Mouse (Mus musculus) forebrain, embryonic 14.5 days (tissue): ENCODE results near the gene Nkd1. TPM values are rescaled to one million over a fixed set of nuclear protein-coding genes. Genes with fewer than 3 reads are reported as not detected.

ENCODE experiments used
- ATAC-seq: fragments of 200-750 bp; cut with Nextera tagmentation; 2 replicates; pipeline ENCODE4 v1.8.0; 2017; ENCODE audit warnings: mild to moderate bottlenecking, moderate library complexity
- DNase-seq: peaks from one replicate; pipeline ENCODE4 v3.0.0-alpha.2; 2015; ENCODE audit warnings: low spot score
- H3K27ac ChIP-seq: fragments of 300-500 bp; sonication (generic); 2 replicates; pipeline ENCODE4 v1.5.1; 2014; ENCODE audit warnings: low read depth, mild to moderate bottlenecking, control low read depth, low read length, moderate library complexity
- H3K27me3 ChIP-seq: fragments of 300-500 bp; sonication (generic); replicated peaks from 2 replicates; pipeline ENCODE4 v1.6.1; 2014; ENCODE audit warnings: low read length, control low read depth, mixed read lengths; ENCODE audit not compliant: control insufficient read depth, insufficient read depth
- H3K36me3 ChIP-seq: fragments of 300-500 bp; sonication (generic); 2 replicates; pipeline ENCODE4 v1.6.1; 2014; ENCODE audit warnings: low read length, control low read depth; ENCODE audit not compliant: control insufficient read depth, insufficient read depth
- H3K4me1 ChIP-seq: fragments of 300-500 bp; sonication (generic); 2 replicates; pipeline ENCODE4 v1.6.1; 2014; ENCODE audit warnings: antibody characterized with exemption, low read length, control low read depth; ENCODE audit not compliant: control insufficient read depth, insufficient read depth
- H3K4me2 ChIP-seq: fragments of 300-500 bp; sonication (generic); 2 replicates; pipeline ENCODE4 v1.6.1; 2014; ENCODE audit warnings: mild to moderate bottlenecking, control low read depth, low read length
- H3K4me3 ChIP-seq: fragments of 300-500 bp; sonication (generic); 2 replicates; pipeline ENCODE4 v1.5.1; 2014; ENCODE audit warnings: low read depth, low read length, control low read depth
- H3K9ac ChIP-seq: fragments of 300-500 bp; sonication (generic); 2 replicates; pipeline ENCODE4 v1.6.1; 2014; ENCODE audit warnings: mild to moderate bottlenecking, low read length, control low read depth, moderate library complexity
- H3K9me3 ChIP-seq: fragments of 300-500 bp; sonication (generic); replicated peaks from 2 replicates; pipeline ENCODE4 v1.6.1; 2016; ENCODE audit warnings: low read length, control low read depth, mixed read lengths; ENCODE audit not compliant: control insufficient read depth
- WGBS: fragments of 180-500 bp; shearing (Covaris S2); extraction: QIAGEN DNeasy Blood & Tissue Kit; methylation state at CpG from one replicate; pipeline ENCODE4 v1.1.7; 2014; 5-methylcytosine and 5-hydroxymethylcytosine counted together
- polyA plus RNA-seq: library from polyadenylated mRNA; unstranded; fragments of >200 nt; fragmentation: Nextera tagmentation; extraction: Ambion mirVana; gene quantifications from 2 replicates; pipeline ENCODE4 v1.2.1, GENCODE M21; 2014

Nkd1 gene
- polyA plus RNA-seq, 1 experiment from 2014 or later = 35.2 TPM

DNA sequence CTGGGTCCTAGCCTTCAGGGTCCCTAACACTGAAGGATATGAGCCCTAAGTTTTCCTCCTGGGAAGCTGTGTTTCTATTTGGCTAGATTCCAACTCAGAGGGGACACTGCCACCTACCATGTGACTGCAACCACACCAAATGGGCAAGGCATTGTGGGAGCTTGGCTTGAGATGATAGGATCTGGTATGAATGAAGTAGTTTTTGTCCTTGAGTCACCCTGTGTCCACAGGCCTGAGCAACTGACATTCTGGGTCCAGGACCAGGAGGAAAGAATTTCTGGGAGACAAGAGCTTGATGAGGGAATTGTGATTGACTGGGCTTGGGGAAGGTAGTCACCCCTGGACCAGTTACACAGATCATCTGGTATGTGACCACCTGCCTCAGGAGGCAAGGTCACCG lies 72.8 kb downstream of the Nkd1 start:
- Histone ChIP-seq H3K9me3 (no peaks in the 10 kb centered on the region), H3K4me1 (no peaks in the 10 kb centered on the region), H3K9ac (no peak overlapping the region), H3K4me2 (no peak overlapping the region), H3K36me3 (peaks cover 11% of the 10 kb centered on the region; the same call in 1 of the 2 replicates), H3K4me3 (no peak overlapping the region), H3K27ac (no peak overlapping the region), H3K27me3 (no peaks in the 10 kb centered on the region)
- ATAC-seq = no peak
- no peak for DNase-seq
- 91% methylated on average over 1 of the region's 1 CpGs for WGBS

GRCm38 (mm10) chr8:88596042-88596441 lies 74.9 kb downstream of the Nkd1 start:
- Histone ChIP-seq H3K27ac (no peak overlapping the region), H3K9ac (no peak overlapping the region), H3K4me3 (no peak overlapping the region), H3K4me2 (no peak overlapping the region), H3K9me3 (no peaks in the 10 kb centered on the region; the same call in 1 of the 2 replicates), H3K36me3 (0 out of 2 replicates have a peak, but pooled peaks cover 3% of the 10 kb centered on the region), H3K27me3 (no peaks in the 10 kb centered on the region), H3K4me1 (no peaks in the 10 kb centered on the region)
- 92% methylated on average over 12 of the region's 12 CpGs for WGBS
- ATAC-seq (no peak), DNase-seq (no peak)

DNA sequence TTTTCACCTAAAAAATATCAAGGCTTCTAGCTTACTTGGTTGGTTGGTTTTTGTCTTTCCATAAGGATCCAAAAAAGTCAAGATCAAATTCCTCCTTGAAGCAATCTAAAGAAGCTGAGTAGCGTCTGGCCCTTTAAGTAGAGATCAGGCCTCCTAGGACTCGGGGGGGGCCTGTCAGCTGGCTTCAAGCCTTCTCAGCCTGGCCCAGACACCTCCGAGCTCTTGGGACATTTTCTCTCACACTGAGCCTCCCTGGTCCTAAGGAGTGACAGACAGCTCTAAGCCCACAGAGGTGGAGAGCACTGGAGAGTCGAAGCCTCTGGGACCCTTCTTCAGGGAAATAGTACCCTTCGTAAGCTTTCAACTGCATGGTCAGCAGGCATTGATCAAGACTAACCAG lies 77.4 kb downstream of the Nkd1 start:
- Histone ChIP-seq H3K4me3 (no peak overlapping the region), H3K36me3 (no peaks in the 10 kb centered on the region), H3K4me2 (no peak overlapping the region), H3K9me3 (no peaks in the 10 kb centered on the region; the same call in 1 of the 2 replicates), H3K4me1 (peaks cover 7% of the 10 kb centered on the region), H3K9ac (no peak overlapping the region), H3K27ac (no peak overlapping the region), H3K27me3 (no peaks in the 10 kb centered on the region)
- WGBS = 72% methylated on average over 5 of the region's 5 CpGs
- ATAC-seq (no peak), DNase-seq (no peak)

DNA sequence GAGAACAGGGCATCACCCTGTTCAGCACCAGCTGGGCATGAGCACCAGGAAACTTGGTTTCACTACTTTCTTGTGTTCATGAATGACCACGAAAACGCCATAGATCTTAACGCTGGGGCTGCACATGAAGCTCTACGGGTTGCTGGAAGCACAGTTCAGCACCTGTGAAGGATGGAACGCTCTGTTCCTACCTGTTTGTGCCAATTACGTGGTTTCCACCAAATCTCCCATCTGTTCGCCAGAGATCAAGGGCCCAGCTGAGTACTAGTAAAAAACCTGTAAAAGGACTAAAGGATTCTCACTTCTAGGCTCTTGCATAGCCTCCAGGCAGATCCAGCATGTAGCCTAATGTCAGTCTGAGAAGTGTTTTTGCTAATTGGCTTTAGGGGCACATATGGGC lies 78.3 kb downstream of the Nkd1 start:
- Histone ChIP-seq H3K4me3 (no peak overlapping the region), H3K9ac (no peak overlapping the region), H3K27ac (no peak overlapping the region), H3K4me2 (no peak overlapping the region), H3K36me3 (no peaks in the 10 kb centered on the region), H3K4me1 (peaks cover 15% of the 10 kb centered on the region), H3K9me3 (no peaks in the 10 kb centered on the region; the same call in 1 of the 2 replicates), H3K27me3 (no peaks in the 10 kb centered on the region)
- WGBS = 76% methylated on average over 7 of the region's 7 CpGs
- DNase-seq = peak; percentile 22
- no peak for ATAC-seq

GRCm38 (mm10) chr8:88603446-88603989 lies 82.4 kb downstream of the Nkd1 start:
- ATAC-seq = peak; percentile 13
- Histone ChIP-seq H3K27ac (peak overlapping the region; percentile 22; the same call in 1 of the 2 replicates), H3K4me2 (peak overlapping the region; percentile 52), H3K4me1 (peaks cover 18% of the 10 kb centered on the region), H3K27me3 (no peaks in the 10 kb centered on the region), H3K4me3 (peak overlapping the region; percentile 25), H3K36me3 (no peaks in the 10 kb centered on the region), H3K9ac (peak overlapping the region; percentile 51), H3K9me3 (no peaks in the 10 kb centered on the region; the same call in 1 of the 2 replicates)
- peak; percentile 61 for DNase-seq
- 1% methylated on average over 10 of the region's 10 CpGs for WGBS

DNA sequence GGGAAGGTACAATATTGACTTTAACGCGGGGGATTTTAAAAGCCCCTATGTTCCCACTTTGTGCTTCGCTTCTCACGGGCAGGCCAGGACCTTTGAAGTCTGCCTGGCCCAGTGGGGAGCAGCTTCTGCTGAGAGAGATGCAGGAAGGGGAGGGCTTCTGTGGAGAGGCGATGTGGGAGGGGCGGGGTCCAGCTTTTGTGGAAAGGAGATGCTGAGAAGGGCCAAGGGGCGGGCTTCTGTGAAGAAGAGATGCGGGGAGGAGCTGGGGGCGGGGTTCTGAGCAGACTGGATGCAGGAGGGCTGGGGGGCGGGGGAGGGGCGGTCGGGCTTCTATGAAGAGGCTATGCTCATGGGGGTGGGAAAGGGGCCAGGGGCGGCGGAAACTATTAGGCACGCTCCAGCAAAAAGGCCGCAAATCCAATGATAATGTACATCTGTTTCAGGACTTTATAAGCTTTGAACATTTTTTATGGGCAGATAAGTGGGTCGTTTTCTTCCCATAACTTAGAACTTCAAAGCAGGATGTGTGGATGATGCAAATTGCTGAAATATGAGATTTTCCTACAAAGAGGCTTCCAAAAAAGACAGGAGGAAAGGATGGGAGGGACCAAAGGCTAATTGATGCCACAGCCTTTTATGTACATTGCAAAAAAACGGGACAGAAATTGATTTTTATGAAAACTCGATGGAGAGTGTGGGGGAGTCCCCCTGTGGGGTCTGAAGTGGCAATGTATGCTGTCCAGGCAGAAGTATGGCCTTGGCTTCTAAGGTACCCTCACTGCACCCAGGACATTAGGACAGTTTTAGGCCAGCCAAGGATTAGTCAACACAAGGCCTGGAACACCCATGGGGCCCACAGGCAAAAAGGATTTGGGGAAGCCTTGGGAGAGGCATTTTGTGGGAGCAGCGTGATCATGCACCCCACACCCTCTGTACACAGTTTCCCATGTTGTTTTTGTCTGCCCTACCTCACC lies 83.2 kb downstream of the Nkd1 start:
- DNase-seq (peak; percentile 95), ATAC-seq (peak; percentile 95)
- 5% methylated on average over 19 of the region's 20 CpGs for WGBS
- H3K9ac ChIP-seq = peak overlapping the region; percentile 51
- peak overlapping the region; percentile 25 for H3K4me3 ChIP-seq
- no peaks in the 10 kb centered on the region; the same call in 1 of the 2 replicates for H3K9me3 ChIP-seq
- H3K36me3 ChIP-seq = no peaks in the 10 kb centered on the region
- H3K27ac ChIP-seq = peak overlapping the region; percentile 22; the same call in 1 of the 2 replicates
- no peaks in the 10 kb centered on the region for H3K27me3 ChIP-seq
- H3K4me2 ChIP-seq = peak overlapping the region; percentile 52
- peaks cover 18% of the 10 kb centered on the region for H3K4me1 ChIP-seq

DNA sequence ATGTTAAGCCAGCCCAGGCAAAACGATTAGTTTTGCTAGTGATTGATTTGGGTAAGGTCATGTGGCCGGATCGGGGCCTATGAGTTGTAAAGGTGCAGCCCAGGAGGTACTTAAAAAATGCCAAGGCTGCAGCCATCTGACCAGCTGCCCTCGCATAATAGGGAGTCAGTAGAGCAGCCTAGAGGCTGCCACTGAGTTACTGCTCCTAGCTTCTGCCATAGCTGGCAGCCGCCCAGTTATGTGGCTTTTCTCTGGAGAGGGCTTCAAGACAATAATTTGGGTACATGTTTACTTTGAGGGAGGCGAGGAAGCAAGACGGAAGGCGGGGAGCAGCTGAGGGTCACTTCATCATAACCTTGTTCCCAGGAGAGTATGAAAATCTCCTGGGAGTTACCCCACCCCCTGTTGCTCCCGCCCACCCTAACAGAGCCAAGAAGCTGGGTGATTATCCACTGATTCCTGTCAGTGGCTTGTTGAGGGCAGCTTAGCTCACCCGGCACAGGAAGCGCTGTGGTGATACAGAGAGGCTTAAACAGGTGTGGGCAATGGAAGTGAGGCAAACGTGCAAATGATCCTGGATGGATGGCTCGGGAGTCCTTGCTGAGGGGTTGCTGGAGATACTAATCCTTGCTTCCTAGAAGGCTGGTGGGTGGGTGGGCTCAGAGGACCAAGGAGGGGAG lies 84.3 kb downstream of the Nkd1 start:
- Histone ChIP-seq H3K36me3 (no peaks in the 10 kb centered on the region), H3K27me3 (no peaks in the 10 kb centered on the region), H3K4me1 (peaks cover 23% of the 10 kb centered on the region), H3K9me3 (no peaks in the 10 kb centered on the region; the same call in 1 of the 2 replicates), H3K27ac (no peak overlapping the region), H3K4me3 (no peak overlapping the region), H3K4me2 (no peak overlapping the region), H3K9ac (no peak overlapping the region)
- WGBS = 47% methylated on average over 13 of the region's 13 CpGs
- no peak for ATAC-seq
- DNase-seq = peak; percentile 30

DNA sequence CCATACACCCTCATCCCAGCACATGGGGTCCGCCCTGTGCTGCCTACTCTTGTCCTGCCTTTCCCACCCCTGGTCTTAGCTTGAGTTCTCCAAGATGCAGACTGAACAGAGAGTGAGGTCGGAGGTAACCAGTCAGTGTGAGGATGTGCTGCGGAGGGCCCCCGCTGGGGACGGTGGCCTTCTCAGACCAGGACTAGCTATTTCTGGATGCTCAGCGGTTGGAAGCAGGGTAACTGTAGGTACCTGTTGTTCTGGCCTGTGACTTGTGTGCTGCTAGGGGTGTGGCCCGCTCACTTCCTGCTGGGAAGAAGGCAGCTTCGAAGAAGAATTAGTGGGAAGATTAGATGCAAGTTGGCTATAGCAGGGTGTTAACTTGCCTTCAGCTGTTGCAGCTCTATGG lies 87.9 kb downstream of the Nkd1 start:
- WGBS = 78% methylated on average over 8 of the region's 8 CpGs
- Histone ChIP-seq H3K9ac (no peak overlapping the region), H3K36me3 (no peaks in the 10 kb centered on the region), H3K4me1 (peaks cover 15% of the 10 kb centered on the region), H3K27ac (no peak overlapping the region), H3K4me2 (no peak overlapping the region), H3K9me3 (no peaks in the 10 kb centered on the region), H3K4me3 (no peak overlapping the region), H3K27me3 (no peaks in the 10 kb centered on the region)
- no peak for DNase-seq
- ATAC-seq = no peak
